Mouse (Mus musculus): ENCODE data around the gene Plekhg1. TPM values are rescaled to one million over a fixed set of nuclear protein-coding genes. Genes with fewer than 3 reads are reported as not detected.

Gene Plekhg1
- total RNA-seq, 2 experiments from 2014 or later: 10.1 to 11.1 TPM

DNA sequence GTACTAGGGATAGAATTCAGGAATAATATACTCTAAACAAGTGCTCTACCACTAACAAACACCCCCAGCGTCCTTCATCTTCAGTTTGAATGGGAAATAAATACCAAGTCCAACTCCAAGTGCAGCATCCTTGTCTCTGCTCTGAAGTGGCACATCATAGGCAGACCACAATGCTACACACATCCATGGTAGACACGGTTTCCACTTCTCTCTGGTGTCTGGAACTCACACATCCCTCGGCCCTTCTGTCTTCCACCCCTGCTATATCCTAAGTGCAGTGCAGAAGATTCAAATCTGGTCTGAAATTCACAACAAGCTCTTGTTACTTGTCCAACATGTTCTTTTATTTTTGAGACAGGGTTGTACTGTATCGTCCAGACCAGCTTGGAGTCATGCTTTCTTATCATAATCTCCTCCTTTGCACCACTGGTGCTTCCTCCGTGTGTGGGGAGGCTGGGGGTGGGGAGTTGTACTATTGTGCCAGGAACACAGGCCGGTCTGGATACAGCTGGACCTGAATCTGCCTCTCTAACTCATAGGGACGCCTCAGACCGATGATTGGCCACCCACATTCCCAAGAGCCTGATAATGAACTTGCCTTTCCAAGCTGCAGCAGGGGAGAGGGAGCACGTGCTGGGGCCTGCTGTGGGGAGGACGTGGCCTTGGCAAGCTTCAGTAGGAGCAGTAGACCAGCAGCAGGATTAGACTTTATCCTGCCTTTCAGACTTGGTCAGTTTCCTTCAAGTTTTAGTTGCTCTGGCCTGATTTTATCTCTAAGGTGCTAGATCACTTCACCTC, 70.5 kb downstream of the Plekhg1 start:
- intact Hi-C loops (cut with DNase I): no loop called here
- peak in 1 of 2 experiments; percentile 70 for DNase-seq (ENCODE audit: low spot score in 2 of 2)

DNA sequence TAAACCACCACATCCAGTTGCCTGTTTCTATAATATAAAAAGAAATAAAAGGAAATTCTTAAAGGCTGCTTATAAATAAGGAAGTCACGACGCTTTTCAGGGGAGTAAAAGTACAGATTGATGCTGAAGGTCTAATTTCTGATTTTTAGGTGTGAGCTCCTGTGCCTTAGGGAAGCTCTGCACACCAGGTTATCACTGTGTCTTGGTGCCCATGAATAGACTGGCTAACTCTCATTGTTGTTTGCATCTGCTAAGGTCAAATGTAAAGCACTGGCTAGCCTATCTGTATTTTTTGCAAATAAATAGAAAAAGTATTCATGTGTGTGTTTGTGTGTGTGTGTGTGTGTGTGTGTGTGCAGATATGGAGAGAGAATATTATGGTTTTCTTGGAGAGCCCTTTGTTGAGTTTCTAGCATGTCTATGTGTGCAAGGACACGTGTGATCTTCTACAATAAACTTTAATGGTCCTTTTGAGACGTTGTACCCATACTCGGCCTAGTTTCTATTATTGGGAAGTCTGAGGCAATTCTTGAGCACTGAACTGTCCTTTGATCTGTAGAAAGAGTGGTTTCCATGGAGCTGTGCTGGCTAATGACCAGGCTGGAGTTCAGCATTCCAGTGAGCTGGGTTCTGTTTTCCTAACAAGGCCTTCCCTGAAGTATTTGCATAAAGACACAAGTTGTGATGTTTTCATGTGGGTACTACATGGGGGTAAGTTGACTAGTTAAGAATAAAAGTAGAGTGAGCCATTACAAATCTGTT, 79.0 kb downstream of the Plekhg1 start:
- DNase-seq (ENCODE audit: low spot score in 2 of 2): peak; percentile 14 to 60
- intact Hi-C loops (cut with DNase I): no loop called here

DNA sequence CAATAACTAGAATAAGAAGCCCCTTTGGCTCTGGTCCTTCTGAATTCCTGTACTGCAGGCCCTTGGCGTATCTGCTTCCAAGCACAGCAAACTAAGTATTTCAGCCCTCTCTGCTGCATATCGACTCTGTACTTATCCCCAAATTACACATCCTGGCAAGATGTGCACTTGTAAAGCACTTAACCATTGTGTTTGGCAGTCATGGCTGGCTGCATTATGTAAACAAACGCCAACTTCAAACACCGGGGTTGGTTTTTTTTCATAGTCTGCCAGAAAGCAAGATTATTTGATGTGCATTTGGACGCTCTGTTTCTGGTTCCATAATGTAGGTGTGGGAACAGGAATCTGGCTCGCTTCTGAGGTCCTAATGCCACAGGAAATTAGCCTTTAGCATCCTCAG, 83.7 kb downstream of the Plekhg1 start:
- no peak for DNase-seq (ENCODE audit: low spot score in 2 of 2)
- intact Hi-C loops (cut with DNase I): no loop called here

DNA sequence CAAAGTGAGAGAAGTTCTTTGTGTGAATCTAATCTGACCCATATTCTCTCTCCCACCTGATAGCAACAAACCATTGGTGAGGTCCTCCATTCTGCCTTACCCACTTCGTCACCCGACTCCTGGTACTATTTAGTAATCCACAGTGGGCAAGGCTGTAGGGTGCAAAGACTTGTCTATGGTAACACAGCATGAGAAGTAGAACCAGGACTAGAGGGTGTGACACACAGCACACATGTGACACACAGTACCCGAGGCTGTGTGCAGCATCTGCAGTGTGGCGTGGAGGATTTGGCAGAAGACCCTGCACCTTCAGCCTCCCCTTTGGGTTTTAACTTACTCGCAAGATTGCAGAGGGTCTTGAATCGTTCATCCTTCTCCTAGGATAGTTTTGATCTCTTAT, 85.9 kb downstream of the Plekhg1 start:
- DNase-seq (ENCODE audit: low spot score in 2 of 2): no peak
- intact Hi-C loops (cut with DNase I): no loop called here

DNA sequence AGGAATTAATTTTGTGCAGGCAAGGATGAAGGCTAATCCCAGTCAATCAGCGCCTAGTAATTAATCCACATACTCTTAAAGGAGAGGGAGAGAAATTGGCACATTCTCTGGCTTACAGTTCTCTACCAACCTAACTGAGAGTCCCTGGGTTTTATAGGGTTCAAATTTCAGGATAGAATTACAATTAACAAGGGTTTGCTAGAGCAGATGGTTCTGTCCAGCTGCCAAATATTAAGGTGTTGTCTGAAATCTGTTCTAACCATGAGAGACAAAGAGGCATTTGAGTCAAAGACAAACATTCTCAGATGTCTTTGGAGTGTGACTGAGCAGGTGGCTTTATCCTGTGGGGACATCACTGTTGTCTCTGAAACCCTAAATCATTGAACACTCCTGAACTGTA, 87.2 kb downstream of the Plekhg1 start:
- DNase-seq (ENCODE audit: low spot score in 2 of 2): no peak
- intact Hi-C loops (cut with DNase I): no loop called here

DNA sequence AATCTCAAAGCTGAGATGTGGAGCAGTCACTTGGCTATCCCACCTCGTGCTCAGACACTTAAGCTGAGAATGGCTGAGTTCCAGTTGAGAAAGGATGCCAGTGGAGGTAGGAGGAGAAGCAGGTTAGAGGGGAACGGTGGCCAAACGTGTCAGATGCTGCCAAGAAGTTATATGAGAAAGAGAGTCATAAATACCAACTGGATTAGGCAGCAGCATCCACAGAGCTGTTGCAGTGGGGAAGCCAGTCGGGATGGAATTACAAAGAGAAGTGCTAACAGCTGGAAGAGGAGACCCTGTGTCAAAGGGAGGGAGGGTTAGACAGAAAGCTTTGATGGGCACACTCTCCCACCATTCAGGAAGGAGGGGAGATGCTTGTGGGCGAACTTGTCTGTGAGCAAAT, 89.3 kb downstream of the Plekhg1 start:
- DNase-seq (ENCODE audit: low spot score in 2 of 2): peak in 1 of 2 experiments; percentile 11
- intact Hi-C loops (cut with DNase I): no loop called here

DNA sequence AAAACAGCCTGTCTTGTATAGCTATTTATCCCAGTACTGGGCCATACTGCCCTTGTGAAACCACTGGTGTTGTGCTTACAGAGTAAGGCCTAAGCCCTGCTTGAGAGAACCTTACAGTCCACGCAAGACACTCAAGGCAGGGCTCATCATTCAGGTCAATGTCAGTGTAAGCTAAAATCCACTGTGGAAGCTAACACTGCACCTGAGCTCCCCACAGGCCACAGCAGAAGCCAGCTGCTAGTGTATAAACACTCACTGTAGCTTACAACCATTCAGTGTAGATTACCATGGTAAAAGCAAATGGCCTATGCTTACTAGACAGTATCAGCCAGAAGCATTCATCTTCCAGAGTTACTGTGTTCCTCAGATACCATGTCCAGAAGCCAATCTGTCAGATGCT, 90.5 kb downstream of the Plekhg1 start:
- no peak for DNase-seq (ENCODE audit: low spot score in 2 of 2)
- intact Hi-C loops (cut with DNase I): no loop called here

DNA sequence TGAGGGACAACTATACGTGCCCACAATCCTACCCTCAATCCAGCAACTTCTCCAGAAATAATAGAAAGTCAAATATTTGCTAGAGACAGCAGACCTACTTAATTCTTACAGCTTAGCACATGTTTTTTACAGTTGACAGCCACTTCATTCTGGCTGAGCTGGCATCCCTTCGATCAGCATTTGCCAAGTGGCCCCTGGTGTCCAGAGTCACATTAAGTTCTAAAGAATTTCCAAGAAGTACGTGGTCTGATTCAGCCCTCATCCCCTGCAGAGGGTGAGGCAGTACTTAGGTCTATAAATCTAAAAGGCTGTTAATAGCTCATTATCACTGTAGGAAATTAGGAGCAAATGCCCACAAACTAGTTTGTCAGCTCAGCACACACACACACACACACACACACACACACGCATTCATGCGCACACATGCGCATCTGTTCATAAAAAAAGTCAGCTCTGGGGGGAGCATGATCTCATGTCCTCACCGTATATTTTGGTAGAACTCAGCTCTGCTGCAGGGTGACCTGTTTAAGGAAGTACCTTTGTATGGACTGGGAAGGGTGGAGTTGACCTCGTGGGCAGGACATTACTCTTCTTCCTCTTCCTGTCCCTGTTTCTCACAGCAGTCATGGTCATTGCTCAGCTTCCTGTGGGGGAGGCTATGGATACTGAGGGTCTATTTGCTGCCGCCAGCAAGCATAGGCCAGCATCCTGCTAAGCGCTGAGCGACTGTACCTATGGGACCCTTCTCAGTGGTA, 91.6 kb downstream of the Plekhg1 start:
- intact Hi-C loops (cut with DNase I): no loop called here
- no peak for DNase-seq (ENCODE audit: low spot score in 2 of 2)

DNA sequence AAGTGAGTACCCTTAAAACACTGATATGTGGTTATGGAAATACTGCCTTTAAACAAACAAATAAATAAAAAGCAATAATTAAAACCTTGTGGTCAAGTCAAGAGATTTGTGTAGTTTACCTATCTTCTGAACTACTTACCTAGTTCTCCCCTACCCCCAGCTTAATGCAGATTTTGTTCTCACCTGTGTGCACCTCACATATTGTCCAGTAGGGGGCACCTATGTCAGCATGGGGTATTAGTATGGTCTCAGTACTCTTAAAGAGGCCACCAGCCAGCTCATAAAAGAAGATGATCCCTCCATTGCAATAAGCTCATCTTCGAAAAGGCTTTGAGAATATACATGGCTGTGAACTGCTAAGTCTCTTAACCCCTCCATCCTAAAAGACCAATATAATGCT, 93.9 kb downstream of the Plekhg1 start:
- no peak for DNase-seq (ENCODE audit: low spot score in 2 of 2)
- intact Hi-C loops (cut with DNase I): no loop called here

DNA sequence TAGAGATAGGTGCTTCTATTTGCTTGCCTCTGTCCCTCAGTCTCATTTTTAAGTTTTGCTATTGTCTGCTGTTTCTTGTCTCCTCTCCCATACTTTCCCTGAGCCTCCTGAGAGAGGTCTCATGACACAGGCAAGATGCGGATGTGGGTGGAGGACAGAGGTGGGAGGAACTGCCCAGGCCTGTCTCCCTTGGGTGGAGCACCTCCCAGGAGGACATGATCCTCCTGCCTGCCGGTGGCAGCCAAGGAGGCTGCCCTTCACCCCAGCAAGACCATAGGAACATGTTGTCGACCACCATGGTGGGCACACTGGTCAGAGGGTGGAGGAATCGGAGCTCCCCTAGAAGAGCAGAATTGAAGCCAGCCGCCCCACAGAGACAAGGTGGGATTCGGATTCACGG, 94.5 kb downstream of the Plekhg1 start:
- DNase-seq (ENCODE audit: low spot score in 2 of 2): no peak
- intact Hi-C loops (cut with DNase I): no loop called here

DNA sequence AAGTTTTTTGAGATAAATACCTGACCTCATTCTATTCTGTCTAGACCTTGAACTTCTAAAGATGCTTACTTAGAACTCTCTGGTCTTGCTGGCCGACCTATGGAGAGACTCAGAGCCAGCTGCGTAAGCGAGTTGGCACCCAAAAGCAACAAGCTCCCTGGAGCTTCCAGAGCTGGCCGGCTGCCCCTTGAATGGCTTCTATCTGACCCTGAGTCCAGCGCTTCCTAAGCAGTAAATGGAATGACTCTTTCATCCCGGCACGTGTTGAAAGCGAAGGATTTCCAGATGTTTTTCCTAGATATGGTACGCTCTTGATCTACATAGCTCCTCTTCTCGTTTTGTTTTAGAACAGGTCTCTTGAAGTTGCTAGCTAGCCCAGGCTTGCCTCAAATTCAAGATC, 95.5 kb downstream of the Plekhg1 start:
- no peak for DNase-seq (ENCODE audit: low spot score in 2 of 2)
- intact Hi-C loops (cut with DNase I): no loop called here

DNA sequence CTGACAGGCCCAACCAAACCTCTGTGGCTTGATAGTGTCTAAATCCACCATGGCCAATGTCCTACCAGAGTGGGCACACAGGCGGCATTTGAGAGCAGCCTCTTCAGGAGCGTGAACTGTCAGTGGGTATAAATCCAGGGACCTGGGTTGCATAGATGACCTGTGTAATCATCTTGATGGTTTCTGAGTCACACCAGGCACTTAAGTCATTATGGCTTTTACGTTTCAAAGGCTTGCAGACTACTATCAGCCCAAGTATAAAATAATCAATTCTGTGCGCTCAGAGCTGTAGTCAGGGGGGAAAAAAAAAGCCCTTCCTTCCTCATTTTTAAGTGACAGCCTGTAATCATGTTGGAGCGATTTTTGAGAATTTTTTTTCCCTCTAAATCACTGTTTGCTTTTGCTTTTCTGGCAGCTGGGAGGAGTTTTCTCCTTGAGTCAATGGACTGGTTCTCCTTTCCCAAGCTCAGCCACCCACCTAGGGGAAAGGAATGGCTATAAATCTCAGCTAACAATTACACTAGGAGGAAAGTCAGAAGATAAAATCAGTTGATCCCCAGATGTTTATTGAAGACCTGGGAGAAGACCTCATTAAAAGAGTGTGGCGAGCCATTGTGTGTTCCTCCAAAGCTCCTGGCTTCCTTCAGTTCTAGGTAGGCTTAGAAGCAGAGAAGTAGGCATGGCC, 99.7 kb downstream of the Plekhg1 start:
- intact Hi-C loops (cut with DNase I): no loop called here
- DNase-seq (ENCODE audit: low spot score in 2 of 2): no peak

DNA sequence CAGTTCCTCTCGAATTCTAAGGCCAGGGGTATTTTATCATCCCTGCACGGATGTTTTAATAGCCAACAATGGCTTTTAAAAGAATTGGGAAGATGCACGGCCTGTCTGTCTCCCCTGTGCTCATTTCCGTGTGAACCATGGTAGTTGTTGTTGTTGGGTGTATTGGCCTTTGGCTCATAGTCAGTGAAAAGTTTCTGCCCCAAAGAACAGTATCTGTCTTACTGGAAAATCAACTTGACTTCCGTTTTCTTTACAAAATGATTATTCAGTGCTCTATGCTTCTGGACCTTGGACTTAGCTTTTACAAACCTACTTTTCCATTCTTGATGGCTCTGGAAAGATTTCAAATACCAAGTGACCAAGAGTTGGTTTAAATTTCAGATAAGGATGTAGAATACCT, 104.3 kb downstream of the Plekhg1 start:
- no peak for DNase-seq (ENCODE audit: low spot score in 2 of 2)
- intact Hi-C loops (cut with DNase I): no loop called here

DNA sequence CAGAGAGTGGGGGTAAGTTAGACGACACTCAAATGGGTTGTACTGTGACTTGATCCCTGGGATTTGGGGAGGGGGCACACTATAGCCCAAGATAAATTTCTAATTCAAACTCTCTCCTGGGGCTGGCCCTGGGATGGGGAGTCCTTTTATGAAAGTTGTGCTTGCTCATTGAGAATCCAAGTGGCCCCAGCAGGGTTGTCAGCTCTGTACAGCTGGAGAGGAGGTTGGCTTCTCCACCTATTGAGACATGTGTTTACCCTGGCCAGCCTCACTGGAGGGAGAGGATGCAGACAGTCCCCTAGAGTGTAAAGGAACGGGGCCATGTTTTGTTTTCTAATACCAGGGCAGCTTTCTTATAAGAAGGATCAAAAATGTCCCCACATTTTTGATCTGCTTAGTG, 106.9 kb downstream of the Plekhg1 start:
- DNase-seq (ENCODE audit: low spot score in 2 of 2): no peak
- intact Hi-C loops (cut with DNase I): no loop called here

DNA sequence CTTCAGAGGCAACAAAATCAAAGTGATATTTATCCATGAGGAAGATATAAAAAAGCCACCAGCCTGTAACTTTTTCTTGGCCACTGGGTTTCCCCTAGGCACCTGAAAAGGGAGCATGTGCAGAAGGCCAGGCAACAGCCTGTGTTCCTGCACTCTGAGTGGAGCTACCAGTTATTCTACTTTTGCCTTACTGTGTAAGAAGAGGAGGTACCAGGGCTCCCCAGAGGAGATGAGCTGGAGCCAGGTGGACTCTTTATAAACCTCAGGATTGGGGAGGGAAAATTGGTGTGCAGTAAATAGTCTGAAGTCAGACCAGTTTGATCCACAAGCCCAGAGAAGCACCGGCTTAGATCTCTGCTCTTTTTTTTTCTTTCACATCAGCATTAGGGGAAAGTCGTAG, 111.3 kb downstream of the Plekhg1 start:
- no peak for DNase-seq (ENCODE audit: low spot score in 2 of 2)
- intact Hi-C loops (cut with DNase I): no loop called here

DNA sequence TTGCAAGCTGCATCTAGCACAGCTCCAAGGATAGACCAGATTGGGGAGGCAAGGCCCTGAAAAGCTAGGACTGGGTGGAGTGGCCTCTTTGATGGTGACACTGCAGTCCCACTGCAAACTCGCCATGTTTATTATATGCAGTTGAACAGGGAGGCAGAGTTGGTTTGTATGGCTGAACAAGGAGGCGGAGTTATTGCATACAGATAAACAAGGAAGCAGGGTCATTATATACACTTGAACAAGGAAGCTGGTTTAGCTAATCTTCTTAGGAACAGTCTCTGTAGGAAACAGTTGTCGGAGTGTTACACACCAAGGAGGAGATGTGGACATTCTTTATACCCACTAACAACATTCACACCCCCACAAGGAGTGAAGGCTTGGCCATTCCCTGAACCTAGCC, 112.6 kb downstream of the Plekhg1 start:
- intact Hi-C loops (cut with DNase I): no loop called here
- DNase-seq (ENCODE audit: low spot score in 2 of 2): no peak

DNA sequence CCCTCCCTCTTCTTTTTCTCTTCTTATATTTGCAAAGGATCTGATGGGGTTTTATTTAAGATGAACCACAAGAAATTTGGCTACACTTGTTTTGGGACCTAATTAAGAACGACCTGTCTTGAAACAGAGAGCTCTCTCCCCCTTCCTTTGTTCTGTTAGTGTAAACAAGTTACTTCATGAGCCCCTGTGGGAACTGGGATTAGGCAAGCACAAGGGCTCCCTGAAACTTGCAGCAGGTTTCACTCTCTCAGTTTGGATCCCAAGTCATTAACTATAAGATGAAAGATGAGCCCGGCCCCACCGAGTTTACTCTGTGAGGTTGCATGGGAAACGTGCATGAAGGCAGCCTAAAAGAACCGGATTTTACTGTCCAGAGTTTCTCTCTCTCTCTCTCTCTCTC, 117.7 kb downstream of the Plekhg1 start:
- intact Hi-C loops (cut with DNase I): no loop called here
- DNase-seq (ENCODE audit: low spot score in 2 of 2): no peak

DNA sequence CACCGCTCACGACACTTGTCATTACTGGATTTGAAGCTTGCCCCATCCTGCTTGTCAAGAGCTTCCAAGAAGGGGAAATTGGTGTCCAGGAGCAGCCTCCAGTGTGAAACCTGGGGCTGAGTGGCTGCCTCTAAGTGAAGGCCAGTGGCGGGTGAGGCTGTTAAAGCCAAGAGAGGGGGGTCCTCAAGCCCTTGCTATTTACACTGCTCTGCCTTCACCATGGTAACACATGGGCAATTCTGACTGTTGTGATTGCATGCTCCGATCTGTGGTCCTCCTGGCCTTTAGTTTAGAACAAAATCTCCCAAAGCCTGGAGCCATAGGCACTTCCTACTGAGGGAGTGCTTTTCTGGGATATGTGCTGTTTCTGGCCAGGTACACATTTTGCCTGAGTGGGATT, 118.3 kb downstream of the Plekhg1 start:
- DNase-seq (ENCODE audit: low spot score in 2 of 2): no peak
- intact Hi-C loops (cut with DNase I): no loop called here

DNA sequence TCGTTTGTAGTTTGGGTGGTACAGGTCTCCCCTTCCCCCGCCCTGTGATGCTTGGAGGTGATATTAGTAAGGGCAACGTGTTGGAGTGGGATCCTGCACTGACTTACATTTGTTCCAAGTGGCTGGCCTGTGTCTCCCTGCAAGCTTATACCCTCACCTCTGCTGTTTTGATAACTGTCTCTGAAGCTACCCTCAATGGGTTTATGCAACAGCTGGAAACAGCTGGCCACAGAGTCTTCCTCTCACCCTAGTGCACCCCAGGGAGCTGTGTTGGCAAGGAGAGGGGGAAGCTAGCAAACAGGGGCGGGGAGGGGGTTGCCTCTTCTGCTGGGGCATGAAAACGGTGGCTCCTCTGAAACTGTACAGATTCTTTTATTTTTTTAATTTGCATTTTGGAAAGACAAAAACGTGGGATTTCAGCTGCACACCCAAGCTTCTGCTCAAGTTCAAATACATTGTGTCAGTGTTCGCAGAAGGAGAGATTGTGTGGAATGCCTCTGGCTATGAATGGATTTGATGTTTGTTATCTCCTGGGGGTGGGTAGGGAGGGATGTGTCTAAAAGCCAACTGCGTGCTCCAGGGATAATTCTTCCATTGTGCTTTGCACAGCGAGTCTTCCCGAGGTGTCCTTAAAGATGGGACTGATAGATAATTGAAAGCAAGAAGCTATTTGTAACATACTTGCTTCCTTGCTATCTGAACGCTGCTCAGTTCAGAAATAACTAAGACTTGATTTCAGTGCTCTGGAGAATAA, 119.0 kb downstream of the Plekhg1 start:
- intact Hi-C loops (cut with DNase I): no loop called here
- no peak for DNase-seq (ENCODE audit: low spot score in 2 of 2)

Data from left cerebral cortex, postnatal 25 days (tissue).